Mouse (Mus musculus): ENCODE measurements around the gene Gpr68. TPM values are rescaled to one million over a fixed set of nuclear protein-coding genes. Genes with fewer than 3 reads are reported as not detected.
A peak's percentile ranks its signal among the peaks of the same experiment; 100 is the strongest.

The Gpr68 gene
- polyA plus RNA-seq, 1 experiment from 2014 or later: 0.21 TPM

- no peak for DNase-seq (ENCODE audit: low spot score)
- H3K4me2 ChIP-seq (replicated peaks; ENCODE audit: low read depth, low read length): no peak overlapping the region
- H3K36me3 ChIP-seq (ENCODE audit: insufficient read depth, low read length): peaks cover 11% of the 10 kb centered on the region; the same call in 1 of the 2 replicates
- ATAC-seq: no peak
- no peak overlapping the region for H3K4me3 ChIP-seq (ENCODE audit: low read depth, low read length)
- TF ChIP-seq CTCF (IDR thresholded peaks at IDR 0.05): no peak
- no peak for TF ChIP-seq EP300 (IDR thresholded peaks at IDR 0.05)
- H3K27me3 ChIP-seq (replicated peaks; ENCODE audit: insufficient read depth, low read length): no peaks in the 10 kb centered on the region
- 84% methylated on average over 9 of the region's 9 CpGs for WGBS
- no peak overlapping the region for H3K27ac ChIP-seq (ENCODE audit: low read length)
- no peaks in the 10 kb centered on the region for H3K4me1 ChIP-seq (ENCODE audit: insufficient read depth, low read depth, low read length)
- H3K9ac ChIP-seq (replicated peaks; ENCODE audit: low read depth): no peak overlapping the region
- H3K9me3 ChIP-seq (ENCODE audit: low read length): no peaks in the 10 kb centered on the region
Measured at GRCm38 (mm10) chr12:100928286-100928685, 20.3 kb upstream of the Gpr68 start.

- TF ChIP-seq EP300 (IDR thresholded peaks at IDR 0.05): no peak
- TF ChIP-seq CTCF (IDR thresholded peaks at IDR 0.05): peak; percentile 82
- 71% methylated on average over 14 of the region's 14 CpGs for WGBS
- peak; percentile 33 for ATAC-seq
- Histone ChIP-seq H3K27me3 (replicated peaks; ENCODE audit: insufficient read depth, low read length) (no peaks in the 10 kb centered on the region), H3K4me2 (replicated peaks; ENCODE audit: low read depth, low read length) (no peak overlapping the region), H3K27ac (ENCODE audit: low read length) (no peak overlapping the region), H3K9ac (replicated peaks; ENCODE audit: low read depth) (no peak overlapping the region), H3K9me3 (ENCODE audit: low read length) (no peaks in the 10 kb centered on the region), H3K4me3 (ENCODE audit: low read depth, low read length) (no peak overlapping the region), H3K36me3 (ENCODE audit: insufficient read depth, low read length) (peaks cover 14% of the 10 kb centered on the region; the same call in 1 of the 2 replicates), H3K4me1 (ENCODE audit: insufficient read depth, low read depth, low read length) (no peaks in the 10 kb centered on the region)
- DNase-seq (ENCODE audit: low spot score): peak; percentile 76
Measured at GRCm38 (mm10) chr12:100925644-100926619, 17.9 kb upstream of the Gpr68 start.

- H3K9ac ChIP-seq (replicated peaks; ENCODE audit: low read depth): no peak overlapping the region
- TF ChIP-seq CTCF (IDR thresholded peaks at IDR 0.05) (no peak), EP300 (IDR thresholded peaks at IDR 0.05) (no peak)
- H3K4me1 ChIP-seq (ENCODE audit: insufficient read depth, low read depth, low read length): no peaks in the 10 kb centered on the region
- ATAC-seq (no peak), DNase-seq (ENCODE audit: low spot score) (peak; percentile 26)
- peaks cover 9% of the 10 kb centered on the region; the same call in 1 of the 2 replicates for H3K36me3 ChIP-seq (ENCODE audit: insufficient read depth, low read length)
- H3K27me3 ChIP-seq (replicated peaks; ENCODE audit: insufficient read depth, low read length): no peaks in the 10 kb centered on the region
- H3K27ac ChIP-seq (ENCODE audit: low read length): no peak overlapping the region
- 72% methylated on average over 15 of the region's 15 CpGs for WGBS
- no peak overlapping the region for H3K4me2 ChIP-seq (replicated peaks; ENCODE audit: low read depth, low read length)
- H3K9me3 ChIP-seq (ENCODE audit: low read length): no peaks in the 10 kb centered on the region
- no peak overlapping the region for H3K4me3 ChIP-seq (ENCODE audit: low read depth, low read length)
Measured at GRCm38 (mm10) chr12:100924646-100925339, 16.8 kb upstream of the Gpr68 start.

GRCm38 (mm10) chr12:100910731-100911130 lies 2.7 kb upstream of the Gpr68 start:
- H3K4me3 ChIP-seq (ENCODE audit: low read depth, low read length): no peak overlapping the region
- H3K27ac ChIP-seq (ENCODE audit: low read length): no peak overlapping the region
- 82% methylated on average over 12 of the region's 12 CpGs for WGBS
- no peaks in the 10 kb centered on the region for H3K36me3 ChIP-seq (ENCODE audit: insufficient read depth, low read length)
- H3K4me1 ChIP-seq (ENCODE audit: insufficient read depth, low read depth, low read length): peaks cover 5% of the 10 kb centered on the region; the same call in 1 of the 2 replicates
- H3K9me3 ChIP-seq (ENCODE audit: low read length): no peaks in the 10 kb centered on the region
- TF ChIP-seq CTCF (IDR thresholded peaks at IDR 0.05) (no peak), EP300 (IDR thresholded peaks at IDR 0.05) (no peak)
- ATAC-seq: no peak
- 0 out of 2 replicates have a peak, but pooled peaks cover 5% of the 10 kb centered on the region for H3K27me3 ChIP-seq (replicated peaks; ENCODE audit: insufficient read depth, low read length)
- no peak for DNase-seq (ENCODE audit: low spot score)
- no peak overlapping the region for H3K4me2 ChIP-seq (replicated peaks; ENCODE audit: low read depth, low read length)
- H3K9ac ChIP-seq (replicated peaks; ENCODE audit: low read depth): no peak overlapping the region

- TF ChIP-seq EP300 (IDR thresholded peaks at IDR 0.05) (no peak), CTCF (IDR thresholded peaks at IDR 0.05) (no peak)
- DNase-seq (ENCODE audit: low spot score) (no peak), ATAC-seq (no peak)
- H3K4me2 ChIP-seq (replicated peaks; ENCODE audit: low read depth, low read length): no peak overlapping the region
- no peaks in the 10 kb centered on the region for H3K9me3 ChIP-seq (ENCODE audit: low read length)
- peaks cover 5% of the 10 kb centered on the region; the same call in 1 of the 2 replicates for H3K4me1 ChIP-seq (ENCODE audit: insufficient read depth, low read depth, low read length)
- H3K27ac ChIP-seq (ENCODE audit: low read length): no peak overlapping the region
- H3K4me3 ChIP-seq (ENCODE audit: low read depth, low read length): no peak overlapping the region
- H3K9ac ChIP-seq (replicated peaks; ENCODE audit: low read depth): no peak overlapping the region
- no peaks in the 10 kb centered on the region for H3K36me3 ChIP-seq (ENCODE audit: insufficient read depth, low read length)
- H3K27me3 ChIP-seq (replicated peaks; ENCODE audit: insufficient read depth, low read length): 0 out of 2 replicates have a peak, but pooled peaks cover 5% of the 10 kb centered on the region
- 49% methylated on average over 6 of the region's 6 CpGs for WGBS
Measured at GRCm38 (mm10) chr12:100909765-100910164, 1.8 kb upstream of the Gpr68 start.
